Mouse (Mus musculus): ENCODE results near the gene Prkcsh.

- no peak for TF ChIP-seq POLR2A (IDR thresholded peaks at IDR 0.05; ENCODE audit: borderline replicate concordance, control insufficient read depth, low read depth, low read length)
- TF ChIP-seq CTCF (IDR thresholded peaks at IDR 0.05; ENCODE audit: control insufficient read depth, insufficient read depth, low read length) = no peak
These were observed 14.0 kb upstream of the Prkcsh start for GRCm38 (mm10) chr9:21988421-21989101.
